Mouse (Mus musculus) cerebellum, adult (tissue): ENCODE data around the gene Tnp2.

Experiments
- ATAC-seq: cut with Nextera tagmentation; 2 replicates; pipeline ENCODE4 v1.9.2; 2017; ENCODE audit warnings: mild to moderate bottlenecking, moderate library complexity, mixed read lengths; ENCODE audit not compliant: insufficient number of reproducible peaks, low FRiP score, low TSS enrichment

Gene Tnp2

DNA sequence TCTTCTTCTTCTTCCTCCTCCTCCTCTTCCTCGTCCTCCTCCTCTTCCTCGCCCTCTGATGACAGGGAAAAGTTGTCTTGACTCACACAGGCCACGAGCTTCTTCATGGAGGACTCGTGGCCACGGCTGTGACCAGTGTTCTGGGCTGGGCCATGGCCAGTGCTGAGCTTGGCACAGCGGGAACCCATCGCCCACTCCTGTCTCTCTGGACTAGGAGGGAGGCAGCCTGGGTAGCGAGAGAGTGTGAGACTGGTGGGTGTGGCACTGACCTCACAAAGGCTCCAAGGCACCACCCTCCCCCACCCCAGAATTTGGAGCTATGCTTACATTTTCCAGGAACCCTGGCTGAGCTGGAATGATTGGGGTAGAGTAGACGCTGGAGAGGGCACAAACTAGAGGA, 2.2 kb upstream of the Tnp2 start, which contains the start of gene Prm3:
Prm3 (minus strand) TSS at position 213 of the 400 bp plus-strand sequence.
- ATAC-seq, result no peak

DNA sequence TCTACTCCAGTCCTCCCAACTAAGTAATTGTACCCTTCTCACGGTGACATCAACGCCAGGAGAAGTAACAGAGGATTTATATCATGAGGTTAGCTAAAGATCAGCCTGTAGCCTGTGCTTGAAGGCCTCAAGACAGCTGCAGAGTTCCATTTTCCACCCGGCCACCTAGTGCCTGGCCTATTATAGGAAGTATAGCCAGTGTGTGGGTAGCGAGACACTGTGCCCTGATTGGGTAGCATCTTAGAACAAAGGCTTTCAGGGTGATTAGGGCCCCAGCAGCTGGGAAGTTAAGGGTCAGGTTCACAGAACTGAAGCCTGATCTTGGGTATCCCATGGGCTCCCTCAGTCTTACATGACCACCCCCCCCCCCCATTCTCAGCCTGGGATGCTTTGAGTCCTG, 406 bp upstream of the Tnp2 start:
- no peak for ATAC-seq

DNA sequence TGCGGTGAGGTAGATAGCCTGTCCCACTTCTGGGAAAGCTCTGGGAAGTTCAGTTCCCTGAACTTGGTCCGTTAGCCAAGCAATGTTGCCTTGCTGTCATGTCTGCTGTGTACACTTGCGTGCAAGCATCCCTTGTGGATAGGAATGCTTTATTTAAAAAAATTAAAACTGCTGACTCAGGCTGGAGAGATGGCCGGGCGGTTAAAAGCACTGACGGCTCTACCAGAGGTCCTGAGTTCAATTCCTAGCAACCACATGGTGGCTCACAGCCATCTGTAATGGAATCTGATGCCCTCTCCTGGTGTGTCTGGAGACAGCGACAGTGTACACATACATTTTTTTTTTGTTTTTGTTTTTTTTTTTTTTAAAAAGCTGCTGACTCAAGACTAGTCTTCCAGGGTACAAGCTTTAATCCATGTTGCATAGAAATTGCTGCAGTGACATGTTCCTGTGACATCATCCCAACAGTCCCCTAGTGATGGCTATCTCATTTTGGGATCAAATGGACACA, 857 bp downstream of the Tnp2 start:
- ATAC-seq, result no peak

DNA sequence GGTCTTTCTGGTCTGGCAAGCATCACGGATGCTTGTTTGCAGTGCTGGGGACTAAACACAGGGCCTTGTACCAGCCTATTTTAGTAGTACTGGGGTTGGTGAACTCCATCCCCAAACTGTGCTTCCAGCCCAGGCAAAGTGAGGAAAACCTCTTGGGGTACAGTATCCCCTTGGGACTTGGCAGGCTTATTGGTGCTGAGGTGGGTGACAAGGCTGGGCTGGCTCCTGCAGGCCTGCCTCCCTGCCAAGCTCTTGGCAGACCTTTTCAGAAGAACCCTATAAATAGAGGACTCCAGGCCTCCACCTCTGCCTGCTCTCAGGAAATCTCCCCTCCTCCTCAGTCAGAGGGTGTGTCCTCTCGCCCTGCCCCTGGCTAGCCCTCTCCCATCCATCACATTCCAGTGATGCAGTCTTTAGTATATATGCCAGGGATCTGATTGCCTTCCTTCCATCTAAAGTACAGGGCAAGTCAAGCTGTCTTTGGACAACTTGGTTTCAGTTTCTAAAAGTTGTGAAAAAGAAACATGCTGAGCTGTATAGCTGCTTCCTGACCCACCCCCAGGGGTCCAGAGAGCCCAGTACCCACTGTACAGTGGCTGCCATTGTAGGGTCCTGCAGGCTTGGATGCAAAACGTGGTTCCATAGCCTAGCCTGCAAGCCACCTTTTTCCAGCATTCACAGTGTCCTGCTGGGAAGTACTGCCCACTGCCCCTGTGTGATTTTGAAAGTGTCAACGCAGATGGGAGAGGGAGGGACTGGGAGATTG, 1.5 kb downstream of the Tnp2 start:
- ATAC-seq, result no peak

DNA sequence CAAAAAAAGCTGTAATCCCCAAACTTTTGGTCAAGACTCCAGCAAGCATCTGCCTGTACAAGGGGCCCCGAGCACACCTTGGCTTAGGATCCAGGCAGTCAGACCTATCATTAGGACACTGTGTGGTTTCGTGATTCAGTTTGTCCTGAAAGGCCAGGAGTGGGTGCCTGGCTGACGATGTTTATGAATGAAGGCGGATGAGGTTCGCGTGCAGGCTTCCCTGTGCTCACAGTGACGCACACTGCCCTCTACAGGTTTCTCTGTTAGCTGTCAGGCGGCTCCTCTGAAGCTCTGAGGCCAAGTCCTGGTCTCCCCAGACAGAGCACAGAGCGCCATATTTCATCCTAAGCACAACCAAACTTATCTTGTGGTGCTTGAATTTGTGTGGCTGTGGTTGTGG, 2.2 kb downstream of the Tnp2 start:
- peak; percentile 68 for ATAC-seq

DNA sequence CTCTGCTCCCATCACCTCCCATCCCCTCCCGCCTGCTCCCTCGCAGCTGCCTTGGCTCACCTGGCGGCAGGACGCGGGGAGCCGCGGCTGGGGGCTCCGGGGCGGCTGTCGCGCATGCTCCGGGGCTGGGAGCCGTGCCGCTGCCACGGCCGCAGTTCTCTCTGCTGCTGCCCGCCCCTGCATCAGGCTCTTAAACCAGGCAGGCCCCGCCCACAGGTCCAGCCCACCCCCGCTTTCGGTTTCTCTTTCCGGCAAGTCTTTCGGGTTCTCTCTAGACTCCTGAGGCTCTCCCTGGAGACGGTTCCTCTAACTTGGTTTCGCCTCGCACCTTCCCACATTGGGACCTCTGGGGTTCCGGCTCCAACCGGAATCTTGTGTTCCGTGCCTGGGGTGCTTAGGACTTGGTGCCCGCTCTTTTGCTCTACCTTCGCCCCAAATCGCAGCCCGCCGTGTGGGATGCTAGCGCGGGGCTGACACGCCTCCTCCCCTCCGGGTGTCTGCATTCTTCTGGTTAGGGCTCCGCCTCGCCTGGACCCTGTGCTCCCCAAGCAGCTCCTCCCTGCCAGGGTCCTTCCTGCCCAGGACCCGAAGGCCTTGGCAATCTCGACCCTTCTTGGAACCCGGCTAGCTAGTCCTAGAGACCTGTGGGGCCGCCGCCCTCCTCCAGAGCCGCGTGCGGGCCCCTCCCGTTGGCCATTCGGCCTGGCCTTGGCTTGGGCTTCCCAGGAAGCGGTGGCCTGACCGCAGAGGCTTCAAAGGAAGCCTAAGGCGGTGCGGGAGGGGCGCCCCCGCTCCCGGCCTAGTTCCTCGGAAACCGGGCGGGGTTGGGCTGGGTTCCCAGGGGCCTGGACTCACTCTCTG, 2.9 kb downstream of the Tnp2 start, which contains the start of gene Socs1:
Socs1 (minus strand) TSS at position 166 of the 861 bp plus-strand sequence.
- ATAC-seq, result peak; percentile 45

DNA sequence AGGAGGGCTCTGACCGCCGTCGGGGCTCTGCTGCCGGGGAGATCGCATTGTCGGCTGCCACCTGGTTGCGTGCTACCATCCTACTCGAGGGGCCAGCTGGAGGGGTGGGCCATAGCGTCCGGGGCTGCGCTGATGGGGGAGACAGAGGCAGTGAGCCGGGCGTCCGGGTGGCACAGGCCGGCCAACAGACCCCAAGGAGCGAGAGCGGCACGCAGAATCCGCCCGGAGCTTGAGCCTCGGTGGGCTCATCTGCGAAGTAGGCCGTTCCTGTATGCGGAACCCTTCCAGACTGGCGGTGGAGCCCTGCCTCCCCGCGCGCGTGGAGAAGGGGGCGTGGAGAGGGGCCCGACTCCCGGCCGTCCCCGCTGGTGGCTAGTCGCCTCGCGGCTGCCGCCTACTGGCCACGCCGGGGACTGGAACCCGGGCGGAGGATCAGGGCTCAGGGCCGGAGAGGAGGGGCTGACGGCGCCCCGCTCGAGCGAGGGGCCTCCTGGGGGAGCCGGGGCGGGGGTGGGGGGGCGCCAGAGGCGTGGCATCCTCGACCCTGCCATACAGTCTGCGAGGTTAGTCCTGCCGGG, 3.6 kb downstream of the Tnp2 start:
- peak; percentile 47; the same call in 1 of the 2 replicates for ATAC-seq

DNA sequence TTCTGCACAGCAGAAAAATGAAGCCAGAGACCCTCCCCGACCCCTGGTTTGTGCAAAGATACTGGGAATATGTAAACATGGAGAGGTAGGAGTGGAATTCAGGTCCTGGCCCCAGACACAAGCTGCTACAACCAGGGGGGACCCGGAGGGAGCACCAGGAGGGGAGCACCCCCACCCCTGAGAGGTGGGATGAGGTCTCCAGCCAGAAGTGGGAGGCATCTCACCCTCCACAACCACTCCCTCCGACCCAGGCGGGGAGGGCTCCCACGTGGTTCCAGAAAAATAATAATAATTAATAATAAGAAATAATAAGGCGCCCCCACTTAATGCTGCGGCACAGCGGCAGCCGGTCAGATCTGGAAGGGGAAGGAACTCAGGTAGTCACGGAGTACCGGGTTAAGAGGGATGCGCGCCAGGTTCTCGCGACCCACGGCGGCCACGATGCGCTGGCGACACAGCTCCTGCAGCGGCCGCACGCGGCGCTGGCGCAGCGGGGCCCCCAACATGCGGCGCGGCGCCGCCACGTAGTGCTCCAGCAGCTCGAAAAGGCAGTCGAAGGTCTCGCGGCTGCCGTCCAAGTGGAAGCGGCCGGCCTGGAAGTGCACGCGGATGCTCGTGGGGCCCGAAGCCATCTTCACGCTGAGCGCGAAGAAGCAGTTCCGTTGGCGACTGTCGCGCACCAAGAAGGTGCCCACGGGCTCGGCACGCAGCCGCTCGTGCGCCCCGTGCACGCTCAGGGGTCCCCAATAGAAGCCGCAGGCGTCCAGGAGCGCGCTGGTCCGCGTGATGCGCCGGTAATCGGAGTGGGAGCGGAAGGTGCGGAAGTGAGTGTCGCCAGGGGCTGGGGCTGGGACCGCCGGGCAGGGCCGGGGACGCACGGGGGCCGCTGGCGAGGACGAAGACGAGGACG, 4.3 kb downstream of the Tnp2 start:
- ATAC-seq, result no peak

DNA sequence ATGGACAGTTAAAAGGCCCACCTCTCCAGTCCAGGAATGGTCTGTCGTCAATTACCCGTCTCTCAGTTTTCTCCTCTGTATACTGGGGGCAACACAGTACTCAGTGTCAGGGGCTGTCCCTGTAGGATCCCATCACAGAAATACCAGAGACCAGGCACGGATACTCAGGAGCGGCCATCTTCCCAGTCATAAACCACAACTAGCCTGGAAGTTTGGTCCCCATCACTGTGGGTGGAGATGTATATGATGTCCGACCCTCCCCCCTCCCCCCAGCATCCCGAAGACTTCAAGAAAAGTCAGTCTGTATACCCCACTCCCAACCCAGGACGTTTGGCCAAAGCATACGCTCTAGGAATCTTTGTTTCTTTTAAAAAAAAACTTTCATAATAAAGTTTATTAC, 5.0 kb downstream of the Tnp2 start:
- no peak for ATAC-seq

DNA sequence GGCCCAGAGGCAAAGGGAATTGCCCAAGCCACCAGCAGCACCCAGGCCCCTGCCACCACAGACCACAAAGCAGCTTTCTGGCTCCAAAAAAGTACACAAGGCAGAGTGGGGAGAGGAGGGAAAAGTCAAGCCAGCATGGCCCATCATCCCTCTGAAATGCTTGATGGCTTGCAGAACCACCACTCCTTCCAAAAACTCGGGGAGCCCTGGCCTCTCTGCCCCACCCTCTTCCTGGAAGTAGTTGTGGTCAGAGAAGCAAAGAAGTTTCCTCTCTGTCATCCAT, 5.4 kb downstream of the Tnp2 start:
- no peak for ATAC-seq

DNA sequence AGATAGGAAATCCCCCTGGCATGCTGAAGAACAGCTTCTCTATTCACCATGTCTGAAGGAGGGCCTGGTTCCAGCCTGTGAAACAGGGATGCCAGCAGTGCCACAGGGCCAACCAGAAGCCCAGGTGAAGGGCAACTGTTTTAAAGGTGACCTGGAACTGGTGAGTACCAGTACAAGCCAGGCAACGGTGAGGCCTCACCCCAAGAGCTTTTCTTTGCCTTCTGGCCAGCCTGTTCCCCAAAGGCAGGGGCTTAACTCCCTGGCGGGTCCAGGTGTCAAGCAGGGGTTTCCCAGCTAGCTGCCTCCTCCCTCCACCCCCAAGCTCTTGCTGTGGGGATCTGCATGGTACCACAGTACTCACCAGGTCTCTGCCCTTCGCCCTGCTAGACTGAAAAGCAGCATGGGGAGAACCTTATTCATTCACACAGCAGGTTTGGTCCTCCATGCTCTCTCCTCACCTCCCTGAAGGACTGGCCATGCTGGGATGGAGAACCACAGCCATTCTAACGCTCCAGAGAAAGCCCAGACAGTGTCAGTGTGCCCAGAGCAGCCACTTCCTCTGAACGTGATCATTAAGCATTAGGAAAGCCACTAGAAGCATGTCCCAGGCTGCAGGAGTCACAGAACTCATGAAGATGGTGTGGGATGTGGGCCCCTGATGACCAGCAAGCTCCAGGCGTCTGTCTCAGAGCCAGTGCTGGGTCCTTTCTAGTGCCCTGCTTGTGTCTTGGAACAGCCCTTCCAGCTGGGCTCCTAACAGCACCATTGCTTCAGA, 5.9 kb downstream of the Tnp2 start:
- no peak for ATAC-seq

DNA sequence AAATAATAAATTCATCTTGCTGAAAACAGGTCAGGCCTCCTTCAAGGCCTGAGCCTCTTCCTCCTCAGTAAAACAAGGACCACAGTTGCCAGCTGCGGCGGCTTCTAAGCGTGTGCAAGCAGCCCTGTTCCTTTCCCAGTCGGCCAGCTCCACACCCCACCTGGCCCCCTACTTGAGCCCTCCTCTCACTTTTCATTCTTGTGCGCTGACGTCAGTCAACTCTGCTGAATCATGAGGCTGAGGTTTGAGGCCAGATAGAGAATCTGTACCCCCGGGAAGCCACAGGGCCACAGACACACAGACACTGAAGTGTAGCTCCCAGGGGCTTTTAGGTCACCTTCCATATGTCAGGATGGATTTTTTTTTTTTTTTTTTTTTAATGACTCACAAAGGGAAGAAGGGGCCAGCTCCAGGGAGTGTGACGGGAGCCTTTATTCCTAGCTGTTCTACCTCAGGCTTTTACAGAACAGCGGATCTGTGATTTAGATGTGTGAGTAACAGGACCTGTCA, 6.5 kb downstream of the Tnp2 start:
- ATAC-seq, result no peak

DNA sequence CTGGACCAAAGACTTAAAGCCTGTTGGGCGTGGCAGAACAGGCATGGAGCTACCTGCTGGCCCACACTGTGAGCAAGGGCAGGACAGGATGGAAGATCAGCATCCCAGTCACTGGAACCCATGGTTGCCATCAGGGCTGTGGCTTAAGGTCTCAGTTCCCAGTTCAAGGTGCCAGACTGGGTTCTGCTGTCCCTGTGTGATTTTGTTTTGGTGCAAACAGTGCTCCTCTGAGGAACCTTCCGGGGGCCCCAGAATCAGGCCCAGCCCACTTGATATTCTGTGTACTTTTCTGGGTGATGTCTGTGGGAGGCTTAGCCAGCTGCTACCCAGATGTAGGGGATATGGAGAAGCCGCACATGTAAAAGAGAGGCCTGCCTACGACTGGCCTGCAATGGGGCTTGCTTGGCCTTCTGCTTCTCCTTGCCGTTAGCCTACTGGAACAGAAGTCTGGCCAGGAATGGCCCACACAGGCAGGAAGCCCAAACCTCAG, 7.8 kb downstream of the Tnp2 start:
- no peak for ATAC-seq

DNA sequence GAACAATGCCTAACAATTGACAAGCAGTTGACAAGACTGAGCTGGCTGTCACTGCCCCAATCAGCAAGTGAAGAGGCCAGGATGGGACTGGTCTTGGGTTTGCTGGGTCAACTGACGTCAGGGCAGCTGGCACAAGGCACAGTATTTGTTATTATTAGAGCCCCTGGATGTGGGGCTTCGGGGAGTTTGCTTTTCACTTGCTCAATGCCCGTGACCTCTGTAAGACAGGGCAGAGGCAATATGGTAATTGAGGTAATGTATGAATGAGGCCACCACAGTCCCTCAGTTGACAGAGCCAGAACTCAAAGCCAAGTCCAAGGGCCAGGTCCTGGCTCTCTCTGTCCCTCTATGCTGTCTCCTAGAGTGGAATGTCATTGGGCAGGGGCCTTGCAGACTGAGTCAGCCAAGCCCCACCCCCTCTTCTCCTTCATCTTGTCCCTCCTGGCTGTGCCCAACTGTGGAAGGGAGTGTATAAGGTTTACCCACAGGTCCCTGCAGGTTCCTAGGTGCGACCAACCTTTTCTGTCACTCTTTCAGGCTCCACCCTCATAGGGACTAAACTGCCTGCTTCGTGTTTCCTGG, 10.8 kb downstream of the Tnp2 start:
- ATAC-seq, result no peak

DNA sequence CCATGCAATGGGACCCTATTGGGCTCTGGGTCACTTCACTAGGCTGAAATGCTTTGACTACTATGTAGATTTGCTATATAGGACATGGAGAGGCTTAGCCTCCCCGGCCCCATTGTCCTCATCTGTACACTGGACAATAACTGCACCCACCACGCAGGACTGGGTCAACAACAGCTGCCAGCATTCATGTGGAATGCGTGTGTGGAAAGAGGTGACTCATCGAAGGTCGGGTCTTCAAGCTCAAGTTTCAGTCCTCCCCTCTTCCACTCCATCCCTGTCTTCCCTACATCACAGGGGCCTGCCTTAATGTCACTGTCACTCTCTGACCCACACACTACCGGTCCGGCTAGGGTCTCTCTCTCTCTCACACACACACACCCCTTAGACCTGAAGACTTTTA, 12.1 kb downstream of the Tnp2 start:
- no peak for ATAC-seq

DNA sequence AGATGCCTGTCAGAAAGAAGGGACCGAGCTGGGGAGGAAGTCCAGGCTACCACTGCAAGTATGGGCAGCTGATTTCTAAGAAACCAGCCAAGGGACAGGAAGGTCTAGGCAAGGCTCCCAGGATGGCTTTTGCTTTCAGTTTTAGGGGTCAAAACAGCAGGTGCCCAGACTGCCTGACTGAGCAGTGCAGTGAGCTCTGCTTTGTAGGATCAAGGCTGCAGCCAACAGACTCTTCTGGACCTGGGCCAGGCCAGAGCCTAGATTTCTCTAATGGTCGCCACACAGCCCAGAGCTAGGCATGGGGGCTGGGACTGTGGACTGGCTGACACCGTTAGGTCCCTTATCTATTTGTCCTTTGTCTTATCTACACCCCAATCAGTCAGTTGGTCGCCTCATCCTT, 13.7 kb downstream of the Tnp2 start:
- ATAC-seq, result no peak

DNA sequence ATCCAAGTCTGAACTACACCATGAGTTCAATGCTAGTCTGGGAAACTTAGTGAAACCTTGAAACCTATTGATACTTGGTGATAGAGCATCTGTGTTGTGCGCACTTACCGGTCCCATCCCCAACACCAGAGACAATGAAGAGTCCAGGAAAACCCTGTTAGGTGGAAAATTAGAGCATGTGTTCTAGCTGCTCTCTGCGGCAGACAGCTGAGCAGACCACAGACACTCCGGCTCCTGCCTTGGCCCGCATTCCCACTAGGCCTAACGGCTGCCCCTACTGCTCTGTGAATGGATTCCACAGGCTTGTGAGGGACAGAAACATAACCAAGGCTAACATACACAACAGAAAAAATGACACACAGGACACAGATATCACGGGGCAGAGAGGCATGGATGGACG, 14.9 kb downstream of the Tnp2 start:
- no peak for ATAC-seq

DNA sequence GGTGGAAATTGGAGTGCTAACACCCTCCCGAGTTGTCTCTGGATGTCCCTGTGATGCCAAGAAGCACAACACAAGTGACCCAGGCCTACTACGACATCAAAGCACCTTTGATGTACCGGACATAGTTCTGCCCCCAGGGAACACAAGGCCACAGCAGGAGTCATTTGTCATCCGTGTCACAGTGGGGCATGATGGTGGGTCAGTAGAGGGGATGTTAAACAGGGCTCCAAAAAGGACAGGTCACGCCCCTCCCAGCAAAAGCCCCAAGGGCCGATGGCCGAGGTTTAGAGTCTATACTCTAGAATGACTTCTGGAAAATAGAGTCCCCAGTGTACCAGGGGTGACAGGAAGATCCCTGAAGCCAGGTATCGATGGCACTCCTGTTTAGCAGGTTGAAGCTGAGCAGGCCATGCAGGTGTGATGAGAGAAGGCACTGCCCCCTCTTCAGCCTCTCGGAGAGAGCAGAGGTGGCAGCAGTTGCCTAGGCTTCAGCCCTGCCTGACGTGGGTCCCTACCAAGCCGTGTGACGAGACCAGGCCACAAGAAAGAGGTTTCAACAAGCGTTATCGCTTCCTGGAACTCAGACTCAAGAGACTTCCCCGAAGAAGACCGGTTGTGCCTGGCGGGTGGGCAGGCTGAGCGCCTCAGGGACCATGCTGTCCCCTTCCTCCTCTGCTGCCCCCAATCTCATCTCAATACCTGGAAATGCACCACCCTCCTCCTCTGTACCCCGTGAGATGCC, 16.5 kb downstream of the Tnp2 start:
- ATAC-seq, result no peak
